Mouse (Mus musculus) megakaryocyte-erythroid progenitor cell, adult 5-6 weeks (primary cell): ENCODE data around the gene Vav1. TPM values are rescaled to one million over a fixed set of nuclear protein-coding genes. Genes with fewer than 3 reads are reported as not detected.
"Not testable (repeated sequence)": the region's sequence is repeated elsewhere in the genome, so short reads cannot be mapped to it uniquely, and the experiment has no call there.

Experiments used
- ATAC-seq: replicated peaks from 2 replicates; pipeline ENCODE4 v1.8.0; 2016; ENCODE audit warnings: mild to moderate bottlenecking, inconsistent platforms; ENCODE audit not compliant: severe bottlenecking, poor library complexity, low FRiP score, low TSS enrichment
- total RNA-seq, 2 experiments: library from RNA; stranded (forward) in 1 of 2; stranded (reverse) in 1 of 2; fragments of 200-1000, 215-1000 nt in 1 of 2; fragments of >200 nt in 1 of 2; fragmentation: Nextera tagmentation in 1 of 2; gene quantifications; 2 replicates each; pipeline ENCODE4 v1.2.3; 2014 to 2017

Vav1 gene
- total RNA-seq, 2 experiments from 2014 or later: 39.2 to 86.4 TPM

GRCm38 (mm10) chr17:57276634-57277121 is 2.2 kb upstream of the Vav1 start:
- ATAC-seq: peak; percentile 58

- ATAC-seq: not testable (repeated sequence)
Measured at GRCm38 (mm10) chr17:57277598-57278261, 1.2 kb upstream of the Vav1 start.

- no peak for ATAC-seq
Measured at GRCm38 (mm10) chr17:57278537-57278936, 363 bp upstream of the Vav1 start.

GRCm38 (mm10) chr17:57279591-57280224 is 808 bp downstream of the Vav1 start:
- ATAC-seq: no peak

- ATAC-seq: no peak
Measured at GRCm38 (mm10) chr17:57280411-57280810, 1.5 kb downstream of the Vav1 start.

- no peak for ATAC-seq
Measured at GRCm38 (mm10) chr17:57283906-57284305, 5.0 kb downstream of the Vav1 start.

- ATAC-seq: no peak
Measured at GRCm38 (mm10) chr17:57285077-57285476, 6.2 kb downstream of the Vav1 start.

GRCm38 (mm10) chr17:57286718-57287355 is 7.9 kb downstream of the Vav1 start:
- peak; percentile 28; the same call in 1 of the 2 replicates for ATAC-seq

- no peak for ATAC-seq
Measured at GRCm38 (mm10) chr17:57289252-57289651, 10.4 kb downstream of the Vav1 start.

GRCm38 (mm10) chr17:57290001-57290670 is 11.2 kb downstream of the Vav1 start:
- peak; percentile 75 for ATAC-seq

GRCm38 (mm10) chr17:57290671-57291055 is 11.8 kb downstream of the Vav1 start:
- peak; percentile 24; the same call in 1 of the 2 replicates for ATAC-seq

GRCm38 (mm10) chr17:57292302-57292701 is 13.4 kb downstream of the Vav1 start:
- ATAC-seq: no peak

GRCm38 (mm10) chr17:57292968-57293367 is 14.1 kb downstream of the Vav1 start:
- no peak for ATAC-seq

- no peak for ATAC-seq
Measured at GRCm38 (mm10) chr17:57295935-57296334, 17.0 kb downstream of the Vav1 start.

- peak; percentile 56 for ATAC-seq
Measured at GRCm38 (mm10) chr17:57297040-57297439, 18.1 kb downstream of the Vav1 start.

GRCm38 (mm10) chr17:57305593-57305992 is 26.7 kb downstream of the Vav1 start:
- ATAC-seq: peak; percentile 56

- peak; percentile 18; the same call in 1 of the 2 replicates for ATAC-seq
Measured at GRCm38 (mm10) chr17:57307074-57307473, 28.2 kb downstream of the Vav1 start.

GRCm38 (mm10) chr17:57311801-57312200 is 32.9 kb downstream of the Vav1 start:
- ATAC-seq: peak; percentile 56

- no peak for ATAC-seq
Measured at GRCm38 (mm10) chr17:57327615-57328014, 48.7 kb downstream of the Vav1 start.

GRCm38 (mm10) chr17:57328944-57329343 is 50.0 kb downstream of the Vav1 start:
- no peak for ATAC-seq
